Comparison of ENCODE assay signal across 8 mouse cellular contexts in the genomic region with DNA sequence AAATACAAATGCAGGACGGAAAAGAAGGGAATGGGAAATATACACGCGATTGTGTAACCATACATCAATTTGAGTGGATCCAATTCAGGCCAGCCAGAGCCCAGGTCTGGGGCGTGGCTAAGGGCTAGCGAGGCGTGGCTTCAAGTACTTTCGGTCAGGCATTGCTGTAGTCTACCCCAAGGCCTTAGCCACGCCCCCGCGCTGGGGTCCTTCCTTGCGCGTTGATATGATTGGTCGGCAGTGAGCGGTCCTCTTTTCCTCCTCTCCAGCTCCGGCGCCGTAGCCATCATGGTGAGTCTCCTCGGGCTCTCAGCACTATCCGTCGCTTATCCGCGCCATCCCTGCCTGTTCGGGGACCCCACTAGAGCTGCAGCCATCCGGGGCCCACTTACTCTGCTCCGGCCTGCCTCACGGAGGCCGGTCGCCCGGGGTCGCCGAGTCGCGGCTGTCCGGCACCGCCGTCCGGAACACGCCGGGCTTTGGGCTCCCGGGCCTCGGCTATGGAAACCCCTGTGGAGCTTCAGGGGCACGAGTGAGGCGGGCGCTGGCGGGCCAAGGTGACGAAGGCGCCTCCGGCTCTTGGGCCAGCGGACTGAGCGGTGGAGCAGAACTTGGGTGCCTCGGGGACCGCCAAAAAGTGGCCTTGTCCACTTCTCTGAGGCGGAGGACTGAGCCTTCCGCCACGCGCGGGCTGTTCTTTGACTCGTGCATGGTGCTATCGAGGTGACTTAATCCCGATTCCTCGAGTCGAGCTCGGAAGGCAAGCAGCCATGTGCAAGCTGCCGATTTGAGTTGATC. TPM values are rescaled to one million over a fixed set of nuclear protein-coding genes. Genes with fewer than 3 reads are reported as not detected.
DNase-seq lines count a peak whose midpoint lies in the region; ATAC-seq lines count a peak whose summit lies in the region.

No protein-coding gene starts in this region.

- ATAC-seq in megakaryocyte progenitor cell, adult 5-6 weeks (replicated peaks; ENCODE audit: poor library complexity) = peak; percentile 86

- DNase-seq in adipocyte (ENCODE audit: low spot score) = peak; percentile 92
- peak; percentile 95 for DNase-seq in embryo, embryonic 10 days (ENCODE audit: low spot score)
- DNase-seq in gastrocnemius, postnatal 10 days = peak; percentile 96
- DNase-seq in induced T-regulatory cell, adult 2 months (ENCODE audit: low read depth) = peak; percentile 97
- DNase-seq in left cerebral cortex, adult 9 months (ENCODE audit: low spot score in 2 of 2) = peak; percentile 93 to 99
- peak; percentile 98 for DNase-seq in right cerebral cortex, postnatal 14 days
- peak; percentile 94 to 97 for DNase-seq in urinary bladder, postnatal 36 days (ENCODE audit: low spot score in 2 of 2)

RNA-seq across cellular contexts. Expression of a gene that starts 3.7 kb away (rescaled TPM):
- total RNA-seq in gastrocnemius, postnatal 10 days (2021) = 1,000 to 10,000 TPM; 1,158 to 1,240 TPM
- total RNA-seq in megakaryocyte progenitor cell, adult 5-6 weeks (2015) = 4,931 and 5,478 TPM in 2 replicates
- total RNA-seq in megakaryocyte progenitor cell, adult 5-6 weeks (2017) = 4,866 and 6,009 TPM in 2 replicates

RNA-seq across cellular contexts. Expression of a gene that starts 3.8 kb away (rescaled TPM):
- 10 to 100 TPM in 1 of 2 experiments, 1 to 10 TPM in 1; 8.8 to 12.9 TPM for total RNA-seq in gastrocnemius, postnatal 10 days (2021)
- 16.4 and 23.6 TPM in 2 replicates for total RNA-seq in megakaryocyte progenitor cell, adult 5-6 weeks (2015)
- 11.4 and 16.3 TPM in 2 replicates for total RNA-seq in megakaryocyte progenitor cell, adult 5-6 weeks (2017)

Comparison
In these comparisons a context has a peak if more than half of its experiments do, and no peak if none do; other contexts are left out.
1. Peak in every context shown above with its lines: DNase-seq and ATAC-seq.